Mouse (Mus musculus): ENCODE data around the gene Hnrnpf. TPM values are rescaled to one million over a fixed set of nuclear protein-coding genes. Genes with fewer than 3 reads are reported as not detected.

Hnrnpf gene
- polyA plus RNA-seq, 1 experiment from 2014 or later, result 270 TPM

GRCm38 (mm10) chr6:117926871-117927491, 26.9 kb downstream of the Hnrnpf start:
- peaks cover 37% of the 10 kb centered on the region for H3K36me3 ChIP-seq (replicated peaks; ENCODE audit: insufficient read depth, low read length)
- H3K4me3 ChIP-seq (ENCODE audit: low read depth, low read length), result no peak overlapping the region
- DNase-seq (no peak), ATAC-seq (peak; percentile 37)
- H3K9me3 ChIP-seq (ENCODE audit: low read length), result no peaks in the 10 kb centered on the region
- H3K9ac ChIP-seq (replicated peaks), result no peak overlapping the region
- no peaks in the 10 kb centered on the region for H3K27me3 ChIP-seq (ENCODE audit: insufficient read depth, low read length)
- H3K4me2 ChIP-seq (ENCODE audit: low read depth, low read length), result no peak overlapping the region
- H3K4me1 ChIP-seq (ENCODE audit: insufficient read depth), result no peaks in the 10 kb centered on the region
- TF ChIP-seq CTCF (IDR thresholded peaks at IDR 0.05; ENCODE audit: low read depth) (no peak), EP300 (IDR thresholded peaks at IDR 0.05; ENCODE audit: low read depth) (no peak)
- WGBS (ENCODE audit: insufficient replicate concordance), result 63% methylated on average over 4 of the region's 4 CpGs
- H3K27ac ChIP-seq (ENCODE audit: low read depth), result no peak overlapping the region

GRCm38 (mm10) chr6:117927955-117928354, 27.8 kb downstream of the Hnrnpf start:
- TF ChIP-seq CTCF (IDR thresholded peaks at IDR 0.05; ENCODE audit: low read depth) (no peak), EP300 (IDR thresholded peaks at IDR 0.05; ENCODE audit: low read depth) (no peak)
- WGBS (ENCODE audit: insufficient replicate concordance), result 87% methylated on average over 7 of the region's 7 CpGs
- Histone ChIP-seq H3K27ac (ENCODE audit: low read depth) (no peak overlapping the region), H3K36me3 (replicated peaks; ENCODE audit: insufficient read depth, low read length) (peaks cover 28% of the 10 kb centered on the region), H3K4me1 (ENCODE audit: insufficient read depth) (no peaks in the 10 kb centered on the region), H3K9me3 (ENCODE audit: low read length) (no peaks in the 10 kb centered on the region), H3K4me2 (ENCODE audit: low read depth, low read length) (no peak overlapping the region), H3K4me3 (ENCODE audit: low read depth, low read length) (no peak overlapping the region), H3K27me3 (ENCODE audit: insufficient read depth, low read length) (no peaks in the 10 kb centered on the region), H3K9ac (replicated peaks) (no peak overlapping the region)
- ATAC-seq (no peak), DNase-seq (no peak)

GRCm38 (mm10) chr6:117928746-117929145, 28.6 kb downstream of the Hnrnpf start:
- Histone ChIP-seq H3K9ac (replicated peaks) (no peak overlapping the region), H3K27me3 (ENCODE audit: insufficient read depth, low read length) (no peaks in the 10 kb centered on the region), H3K27ac (ENCODE audit: low read depth) (no peak overlapping the region), H3K4me1 (ENCODE audit: insufficient read depth) (no peaks in the 10 kb centered on the region), H3K4me2 (ENCODE audit: low read depth, low read length) (no peak overlapping the region), H3K36me3 (replicated peaks; ENCODE audit: insufficient read depth, low read length) (peaks cover 22% of the 10 kb centered on the region), H3K9me3 (ENCODE audit: low read length) (no peaks in the 10 kb centered on the region), H3K4me3 (ENCODE audit: low read depth, low read length) (no peak overlapping the region)
- ATAC-seq (no peak), DNase-seq (no peak)
- 88% methylated on average over 5 of the region's 5 CpGs for WGBS (ENCODE audit: insufficient replicate concordance)
- TF ChIP-seq CTCF (IDR thresholded peaks at IDR 0.05; ENCODE audit: low read depth) (no peak), EP300 (IDR thresholded peaks at IDR 0.05; ENCODE audit: low read depth) (no peak)

DNA sequence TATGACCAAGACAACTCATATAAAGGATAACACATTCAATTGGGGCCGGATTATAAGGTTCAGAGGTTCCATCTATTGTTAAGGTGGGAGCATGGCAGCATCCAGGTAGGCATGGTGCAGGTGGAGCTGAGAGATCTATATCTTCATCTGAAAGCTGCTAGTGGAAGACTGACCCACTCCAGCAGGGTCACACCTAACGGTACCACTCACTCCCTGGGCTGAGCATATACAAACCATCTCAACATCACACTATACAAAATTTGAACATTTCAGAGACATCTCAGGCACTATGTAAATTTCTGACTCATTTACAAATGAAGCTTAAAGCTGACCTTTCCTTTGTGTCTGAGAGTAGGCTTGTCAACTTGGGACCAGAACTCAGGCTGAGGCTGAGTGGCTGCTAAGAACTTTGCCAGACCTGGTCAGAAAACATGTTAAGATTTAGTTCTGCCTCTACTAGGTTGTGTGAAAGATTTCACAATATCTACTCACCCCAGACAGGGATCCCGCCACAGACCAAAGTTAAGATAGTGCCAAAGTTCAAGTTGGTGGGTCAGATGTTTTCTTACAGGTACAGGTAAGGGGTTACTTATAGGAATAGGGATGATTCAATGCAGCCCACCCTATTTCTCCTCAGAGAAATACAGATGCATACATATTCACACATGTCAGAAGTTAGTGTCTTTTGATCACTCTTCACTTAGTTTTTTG, 30.0 kb downstream of the Hnrnpf start:
- no peak overlapping the region for H3K27ac ChIP-seq (ENCODE audit: low read depth)
- ATAC-seq, result no peak
- peaks cover 22% of the 10 kb centered on the region for H3K36me3 ChIP-seq (replicated peaks; ENCODE audit: insufficient read depth, low read length)
- H3K4me2 ChIP-seq (ENCODE audit: low read depth, low read length), result no peak overlapping the region
- TF ChIP-seq CTCF (IDR thresholded peaks at IDR 0.05; ENCODE audit: low read depth) (no peak), EP300 (IDR thresholded peaks at IDR 0.05; ENCODE audit: low read depth) (no peak)
- H3K27me3 ChIP-seq (ENCODE audit: insufficient read depth, low read length), result no peaks in the 10 kb centered on the region
- H3K4me3 ChIP-seq (ENCODE audit: low read depth, low read length), result no peak overlapping the region
- no peak for DNase-seq
- H3K4me1 ChIP-seq (ENCODE audit: insufficient read depth), result no peaks in the 10 kb centered on the region
- WGBS (ENCODE audit: insufficient replicate concordance), result 77% methylated on average over 3 of the region's 3 CpGs
- no peaks in the 10 kb centered on the region for H3K9me3 ChIP-seq (ENCODE audit: low read length)
- no peak overlapping the region for H3K9ac ChIP-seq (replicated peaks)

GRCm38 (mm10) chr6:117932325-117933051, 32.4 kb downstream of the Hnrnpf start:
- peak; percentile 45; the same call in 1 of the 2 replicates for ATAC-seq
- WGBS (ENCODE audit: insufficient replicate concordance), result 57% methylated on average over 11 of the region's 11 CpGs

DNA sequence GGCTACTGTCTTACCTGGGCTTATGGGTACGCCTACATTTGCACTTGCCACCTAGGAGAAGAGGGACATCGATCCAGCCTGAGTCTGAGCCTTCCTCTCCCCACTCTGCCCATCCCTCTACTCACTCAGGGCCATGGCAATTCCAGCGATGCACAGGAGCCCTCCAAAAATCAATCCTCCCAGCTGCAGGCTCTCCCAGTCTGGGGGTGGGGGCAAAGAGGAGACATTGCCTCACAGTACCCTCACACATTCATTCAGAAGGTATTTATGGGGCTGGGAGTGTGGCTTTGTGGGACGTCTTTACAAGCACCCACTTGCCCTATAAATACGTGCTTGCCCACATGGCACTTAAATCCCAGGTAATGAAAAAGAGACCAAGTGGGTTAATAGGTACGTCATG, 34.2 kb downstream of the Hnrnpf start:
- 80% methylated on average over 6 of the region's 6 CpGs for WGBS (ENCODE audit: insufficient replicate concordance)
- no peaks in the 10 kb centered on the region; the same call in 1 of the 2 replicates for H3K36me3 ChIP-seq (replicated peaks; ENCODE audit: insufficient read depth, low read length)
- no peak overlapping the region for H3K27ac ChIP-seq (ENCODE audit: low read depth)

More at GRCm38 (mm10) chr6:117932325-117933051, 32.4 kb downstream of the Hnrnpf start:
- no peak for DNase-seq
- H3K36me3 ChIP-seq (replicated peaks; ENCODE audit: insufficient read depth, low read length), result peaks cover 9% of the 10 kb centered on the region
- H3K9ac ChIP-seq (replicated peaks), result no peak overlapping the region
- no peaks in the 10 kb centered on the region for H3K4me1 ChIP-seq (ENCODE audit: insufficient read depth)
- no peaks in the 10 kb centered on the region for H3K9me3 ChIP-seq (ENCODE audit: low read length)
- no peak overlapping the region for H3K4me2 ChIP-seq (ENCODE audit: low read depth, low read length)
- H3K4me3 ChIP-seq (ENCODE audit: low read depth, low read length), result no peak overlapping the region
- TF ChIP-seq CTCF (IDR thresholded peaks at IDR 0.05; ENCODE audit: low read depth) (peak; percentile 64), EP300 (IDR thresholded peaks at IDR 0.05; ENCODE audit: low read depth) (no peak)
- no peak overlapping the region for H3K27ac ChIP-seq (ENCODE audit: low read depth)
- no peaks in the 10 kb centered on the region for H3K27me3 ChIP-seq (ENCODE audit: insufficient read depth, low read length)

More for the DNA sequence above, 34.2 kb downstream of the Hnrnpf start:
- TF ChIP-seq CTCF (IDR thresholded peaks at IDR 0.05; ENCODE audit: low read depth), result no peak
- no peak for TF ChIP-seq EP300 (IDR thresholded peaks at IDR 0.05; ENCODE audit: low read depth)
- Histone ChIP-seq H3K9me3 (ENCODE audit: low read length) (no peaks in the 10 kb centered on the region), H3K27me3 (ENCODE audit: insufficient read depth, low read length) (no peaks in the 10 kb centered on the region), H3K9ac (replicated peaks) (no peak overlapping the region), H3K4me3 (ENCODE audit: low read depth, low read length) (no peak overlapping the region), H3K4me2 (ENCODE audit: low read depth, low read length) (no peak overlapping the region), H3K4me1 (ENCODE audit: insufficient read depth) (no peaks in the 10 kb centered on the region)
- DNase-seq (no peak), ATAC-seq (no peak)

All from liver, postnatal 0 days (tissue).